Mouse (Mus musculus): ENCODE results near the gene Fem1a. TPM values are rescaled to one million over a fixed set of nuclear protein-coding genes. Genes with fewer than 3 reads are reported as not detected.

Fem1a gene
- total and polyA plus RNA-seq, 2 experiments from 2014 or later = 15.7 to 47.0 TPM

GRCm38 (mm10) chr17:56291171-56291511, 34.5 kb downstream of the Fem1a start:
- Histone ChIP-seq H3K9ac (replicated peaks; ENCODE audit: low read length) (peak overlapping the region; percentile 39), H3K27me3 (ENCODE audit: insufficient read depth, low read length) (no peaks in the 10 kb centered on the region), H3K4me2 (ENCODE audit: low read depth, low read length) (peak overlapping the region; percentile 43), H3K4me3 (ENCODE audit: low read length) (no peak overlapping the region), H3K27ac (peak overlapping the region; percentile 72), H3K4me1 (ENCODE audit: insufficient read depth, low read length) (0 out of 2 replicates have a peak, but pooled peaks cover 4% of the 10 kb centered on the region), H3K36me3 (ENCODE audit: insufficient read depth, low read length) (no peaks in the 10 kb centered on the region), H3K9me3 (ENCODE audit: low read length) (no peaks in the 10 kb centered on the region)
- peak; percentile 89 for ATAC-seq
- TF ChIP-seq CTCF (IDR thresholded peaks at IDR 0.05; ENCODE audit: low read depth) = peak; percentile 93
- 0% methylated on average over 16 of the region's 16 CpGs for WGBS
- peak; percentile 82 for DNase-seq (ENCODE audit: low spot score)

GRCm38 (mm10) chr17:56291826-56292475, 35.3 kb downstream of the Fem1a start:
- H3K4me2 ChIP-seq (ENCODE audit: low read depth, low read length) = no peak overlapping the region
- TF ChIP-seq CTCF (IDR thresholded peaks at IDR 0.05; ENCODE audit: low read depth) = no peak
- no peaks in the 10 kb centered on the region for H3K27me3 ChIP-seq (ENCODE audit: insufficient read depth, low read length)
- H3K4me1 ChIP-seq (ENCODE audit: insufficient read depth, low read length) = 0 out of 2 replicates have a peak, but pooled peaks cover 4% of the 10 kb centered on the region
- H3K36me3 ChIP-seq (ENCODE audit: insufficient read depth, low read length) = no peaks in the 10 kb centered on the region
- 58% methylated on average over 7 of the region's 7 CpGs for WGBS
- H3K27ac ChIP-seq = peak overlapping the region; percentile 72; the same call in 1 of the 2 replicates
- no peak for DNase-seq (ENCODE audit: low spot score)
- no peak overlapping the region for H3K9ac ChIP-seq (replicated peaks; ENCODE audit: low read length)
- no peak for ATAC-seq
- no peak overlapping the region for H3K4me3 ChIP-seq (ENCODE audit: low read length)
- no peaks in the 10 kb centered on the region for H3K9me3 ChIP-seq (ENCODE audit: low read length)

- H3K9me3 ChIP-seq (ENCODE audit: low read length) = no peaks in the 10 kb centered on the region
- H3K27me3 ChIP-seq (ENCODE audit: insufficient read depth, low read length) = no peaks in the 10 kb centered on the region
- peak within 1 kb of the TSS; percentile 72; the same call in 1 of the 2 replicates for H3K27ac ChIP-seq
- WGBS = 81% methylated on average over 4 of the region's 4 CpGs
- H3K4me2 ChIP-seq (ENCODE audit: low read depth, low read length) = no peak within 1 kb of the TSS
- DNase-seq (ENCODE audit: low spot score) = no peak
- no peaks in the 10 kb centered on the region for H3K36me3 ChIP-seq (ENCODE audit: insufficient read depth, low read length)
- H3K4me3 ChIP-seq (ENCODE audit: low read length) = no peak within 1 kb of the TSS
- 0 out of 2 replicates have a peak, but pooled peaks cover 4% of the 10 kb centered on the region for H3K4me1 ChIP-seq (ENCODE audit: insufficient read depth, low read length)
- ATAC-seq = no peak
- H3K9ac ChIP-seq (replicated peaks; ENCODE audit: low read length) = no peak within 1 kb of the TSS
- TF ChIP-seq CTCF (IDR thresholded peaks at IDR 0.05; ENCODE audit: low read depth) = no peak
Observed at GRCm38 (mm10) chr17:56292531-56293222, 36.1 kb downstream of the Fem1a start, which contains the start of gene Plin3. Plin3 (minus strand) TSS chr17:56292873.

DNA sequence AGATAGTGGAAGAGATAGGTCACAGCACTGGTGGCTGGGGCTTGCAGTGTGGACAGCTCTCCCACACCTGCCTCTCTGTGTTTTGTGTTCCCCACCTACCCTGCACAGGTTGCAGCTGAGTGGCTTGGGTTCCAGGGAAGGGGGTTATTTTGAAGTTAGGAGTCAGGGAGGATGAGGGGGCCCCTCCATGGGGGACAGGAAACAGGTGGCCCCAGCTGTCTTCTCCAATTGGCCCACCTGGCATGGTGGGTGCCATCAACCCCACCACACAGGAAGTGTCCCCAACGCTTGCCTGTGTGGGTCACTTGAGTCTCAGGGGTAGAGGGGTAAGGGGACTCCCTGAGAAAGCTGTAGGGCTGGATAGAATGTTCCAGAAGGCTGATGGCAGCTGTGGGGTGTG, 36.7 kb downstream of the Fem1a start:
- DNase-seq (ENCODE audit: low spot score) (no peak), ATAC-seq (no peak)
- no peaks in the 10 kb centered on the region for H3K9me3 ChIP-seq (ENCODE audit: low read length)
- no peaks in the 10 kb centered on the region for H3K27me3 ChIP-seq (ENCODE audit: insufficient read depth, low read length)
- WGBS = 89% methylated on average over 1 of the region's 1 CpGs
- H3K9ac ChIP-seq (replicated peaks; ENCODE audit: low read length) = no peak overlapping the region
- no peak overlapping the region for H3K4me2 ChIP-seq (ENCODE audit: low read depth, low read length)
- no peak overlapping the region for H3K4me3 ChIP-seq (ENCODE audit: low read length)
- no peak for TF ChIP-seq CTCF (IDR thresholded peaks at IDR 0.05; ENCODE audit: low read depth)
- H3K27ac ChIP-seq = no peak overlapping the region; the same call in 1 of the 2 replicates
- no peaks in the 10 kb centered on the region for H3K36me3 ChIP-seq (ENCODE audit: insufficient read depth, low read length)
- 0 out of 2 replicates have a peak, but pooled peaks cover 4% of the 10 kb centered on the region for H3K4me1 ChIP-seq (ENCODE audit: insufficient read depth, low read length)

DNA sequence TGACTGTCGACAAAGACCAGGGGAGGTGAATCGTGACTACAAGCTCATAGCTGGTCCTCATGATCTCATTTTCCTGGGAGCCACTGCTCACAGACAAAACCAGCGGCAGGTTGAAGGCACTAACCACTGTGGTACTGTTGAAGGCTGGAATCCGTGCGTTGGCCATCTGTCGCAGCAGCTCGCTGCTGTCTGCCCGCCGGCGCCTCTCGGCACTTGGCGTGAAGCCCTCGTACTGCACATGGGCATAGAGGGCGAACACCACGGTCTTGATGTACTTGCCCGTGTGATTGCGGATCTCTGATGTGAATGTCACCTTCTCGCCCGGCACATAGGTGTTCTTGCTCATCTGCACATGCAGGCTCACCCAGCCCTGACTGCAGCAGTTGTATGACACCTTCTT, 37.6 kb downstream of the Fem1a start:
- H3K4me3 ChIP-seq (ENCODE audit: low read length) = no peak overlapping the region
- no peaks in the 10 kb centered on the region for H3K27me3 ChIP-seq (ENCODE audit: insufficient read depth, low read length)
- ATAC-seq (0 out of 2 replicates have a peak, but pooled peaks have one; percentile 27), DNase-seq (ENCODE audit: low spot score) (peak; percentile 78)
- no peak overlapping the region for H3K9ac ChIP-seq (replicated peaks; ENCODE audit: low read length)
- no peak overlapping the region for H3K4me2 ChIP-seq (ENCODE audit: low read depth, low read length)
- WGBS = 67% methylated on average over 19 of the region's 19 CpGs
- TF ChIP-seq CTCF (IDR thresholded peaks at IDR 0.05; ENCODE audit: low read depth) = no peak
- H3K36me3 ChIP-seq (ENCODE audit: insufficient read depth, low read length) = no peaks in the 10 kb centered on the region
- no peaks in the 10 kb centered on the region for H3K9me3 ChIP-seq (ENCODE audit: low read length)
- H3K27ac ChIP-seq = peak overlapping the region; percentile 3; the same call in 1 of the 2 replicates
- 0 out of 2 replicates have a peak, but pooled peaks cover 3% of the 10 kb centered on the region for H3K4me1 ChIP-seq (ENCODE audit: insufficient read depth, low read length)

DNA sequence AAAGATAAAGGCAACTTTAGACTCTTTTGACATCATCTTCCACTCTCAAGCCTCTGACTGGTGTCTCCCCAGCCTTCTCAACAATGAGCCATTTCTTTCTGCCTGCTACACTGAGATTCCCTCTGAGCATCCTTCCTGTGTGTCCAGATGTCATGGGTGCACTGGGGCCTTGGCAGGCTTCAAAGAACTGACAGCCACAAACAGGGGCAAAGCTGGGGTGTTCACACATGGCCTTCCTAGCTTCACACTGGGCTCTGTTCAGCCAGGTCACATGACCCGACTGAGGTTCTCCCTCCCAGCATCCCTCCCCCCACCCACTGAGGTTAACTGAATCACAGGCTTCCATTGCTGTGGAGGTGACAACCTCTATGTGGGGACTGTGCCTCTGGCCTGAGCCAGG, 39.6 kb downstream of the Fem1a start:
- Histone ChIP-seq H3K4me3 (ENCODE audit: low read length) (no peak overlapping the region), H3K4me2 (ENCODE audit: low read depth, low read length) (no peak overlapping the region), H3K27me3 (ENCODE audit: insufficient read depth, low read length) (no peaks in the 10 kb centered on the region), H3K9me3 (ENCODE audit: low read length) (no peaks in the 10 kb centered on the region), H3K27ac (no peak overlapping the region), H3K4me1 (ENCODE audit: insufficient read depth, low read length) (no peaks in the 10 kb centered on the region), H3K36me3 (ENCODE audit: insufficient read depth, low read length) (no peaks in the 10 kb centered on the region), H3K9ac (replicated peaks; ENCODE audit: low read length) (no peak overlapping the region)
- no peak for TF ChIP-seq CTCF (IDR thresholded peaks at IDR 0.05; ENCODE audit: low read depth)
- ATAC-seq (no peak), DNase-seq (ENCODE audit: low spot score) (no peak)
- WGBS = 65% methylated on average over 1 of the region's 1 CpGs

Measured in hindbrain, postnatal 0 days (tissue).